Mouse (Mus musculus) c-Kit-positive CD71-positive TER-119-negative erythroid progenitor cells, embryonic 14.5 days (primary cell): ENCODE data around the gene H2-Ke6.
"Not testable (repeated sequence)": the region's sequence is repeated elsewhere in the genome, so short reads cannot be mapped to it uniquely, and the experiment has no call there.

Source experiments
- DNase-seq: peaks from one replicate; pipeline ENCODE4 v3.0.0-alpha.2; 2013; ENCODE audit warnings: low read depth

The H2-Ke6 gene

DNA sequence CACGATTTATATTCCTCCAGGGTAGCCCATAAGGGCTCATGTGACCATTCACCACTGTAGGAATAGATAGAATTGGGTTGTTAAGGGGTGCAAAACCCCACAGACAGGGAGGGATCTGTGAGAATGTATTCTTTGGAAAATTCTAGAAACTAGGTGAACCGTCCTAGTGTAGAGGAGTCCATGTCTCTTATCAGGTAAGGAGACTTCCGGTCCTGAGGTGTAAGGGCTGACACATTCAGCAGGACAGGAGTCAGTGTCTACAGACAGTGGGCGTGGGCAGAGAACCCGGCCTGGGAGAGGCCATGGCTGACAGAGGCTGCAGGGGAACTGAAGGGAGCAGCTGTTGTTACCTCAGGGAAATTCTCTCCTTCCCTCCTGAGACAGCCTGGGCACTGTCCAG lies 29.2 kb downstream of the H2-Ke6 start:
- not testable (repeated sequence) for DNase-seq

- DNase-seq: not testable (repeated sequence)
These were observed 30.8 kb downstream of the H2-Ke6 start for GRCm38 (mm10) chr17:33997025-33997424.

DNA sequence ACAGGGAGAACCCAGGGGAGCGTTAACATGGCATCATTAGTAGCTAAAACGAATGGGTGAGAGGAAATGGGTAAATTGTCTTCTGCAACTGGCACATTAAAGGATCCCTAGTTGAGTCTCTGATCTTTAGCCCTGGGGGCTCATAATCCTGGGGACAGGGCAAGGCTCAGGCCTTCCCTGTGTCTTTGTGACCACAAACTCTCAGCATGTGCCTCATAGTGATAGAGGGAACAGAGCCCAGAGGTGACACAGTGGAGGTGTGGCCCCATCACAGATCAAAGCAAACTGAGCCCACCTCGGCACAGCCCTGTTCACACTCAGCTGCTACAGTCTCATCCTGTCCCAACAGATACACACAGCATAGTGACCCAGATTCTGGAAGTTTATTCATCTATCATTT lies 32.2 kb downstream of the H2-Ke6 start:
- DNase-seq: no peak

DNA sequence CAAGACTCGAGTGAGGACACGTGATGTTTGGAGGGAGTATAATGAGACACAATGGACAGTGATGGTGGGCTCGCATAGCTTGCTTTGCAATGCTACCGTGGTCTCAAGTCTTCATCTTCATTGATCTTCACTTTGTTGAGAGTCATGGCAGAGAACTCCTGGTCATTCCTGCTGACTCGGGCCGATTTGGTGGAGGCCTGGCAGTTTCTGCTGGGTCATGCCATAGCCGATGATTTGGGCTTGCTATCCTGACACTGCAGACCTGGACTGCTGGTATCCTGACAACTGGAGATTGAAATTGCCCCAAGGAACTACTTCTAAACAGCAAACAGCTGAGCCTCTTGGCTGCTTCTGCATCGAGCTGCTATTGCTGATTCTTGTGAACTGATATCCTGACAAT lies 32.9 kb downstream of the H2-Ke6 start:
- no peak for DNase-seq

- peak; percentile 79 for DNase-seq
These were observed 35.8 kb downstream of the H2-Ke6 start for GRCm38 (mm10) chr17:33991788-33992664.

- DNase-seq: not testable (repeated sequence)
These were observed 45.7 kb downstream of the H2-Ke6 start for GRCm38 (mm10) chr17:33982136-33982535.

- not testable (repeated sequence) for DNase-seq
These were observed 46.5 kb downstream of the H2-Ke6 start for GRCm38 (mm10) chr17:33981192-33981909.

DNA sequence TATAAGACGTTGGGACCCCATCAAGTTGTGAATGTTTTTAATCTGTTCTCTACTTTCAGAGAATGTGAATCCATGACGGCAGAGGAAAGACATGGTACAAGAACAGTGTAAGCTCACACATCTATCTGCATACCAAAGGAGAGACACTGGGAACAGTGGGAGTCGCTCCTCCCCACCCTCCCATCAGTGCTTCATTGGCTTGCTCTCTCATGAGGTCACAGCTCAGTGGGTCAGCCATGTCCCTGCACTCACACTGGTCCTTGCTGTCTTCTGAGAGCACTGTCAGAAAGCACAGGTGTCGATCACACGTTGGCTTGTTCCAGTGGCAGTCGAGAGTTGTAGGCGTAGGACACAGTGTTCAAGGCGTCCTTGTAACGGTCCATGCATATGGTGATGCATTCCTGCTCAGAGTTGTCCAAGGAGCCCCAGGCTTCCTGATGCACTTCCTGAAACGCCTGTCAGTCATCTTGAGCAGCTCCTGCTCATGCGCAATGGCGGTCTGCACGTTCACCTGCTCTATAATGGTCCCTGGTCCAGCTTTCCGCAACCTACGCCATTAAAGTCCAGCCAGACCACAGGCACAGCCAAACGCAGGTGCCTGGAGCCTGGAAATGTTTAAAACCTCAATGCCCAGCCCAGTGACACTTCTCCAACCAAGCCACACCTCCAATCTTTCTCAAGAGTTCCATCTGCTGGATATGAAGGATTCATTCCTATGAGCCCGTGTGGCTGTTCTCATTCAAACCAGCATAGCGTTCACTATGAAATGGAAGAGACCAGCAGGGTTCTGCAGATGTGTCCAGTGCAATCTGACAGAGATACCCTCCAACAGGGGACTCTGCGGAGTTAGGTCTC lies 47.5 kb downstream of the H2-Ke6 start:
- DNase-seq: no peak

GRCm38 (mm10) chr17:33979512-33980050 lies 48.3 kb downstream of the H2-Ke6 start:
- DNase-seq: no peak

DNA sequence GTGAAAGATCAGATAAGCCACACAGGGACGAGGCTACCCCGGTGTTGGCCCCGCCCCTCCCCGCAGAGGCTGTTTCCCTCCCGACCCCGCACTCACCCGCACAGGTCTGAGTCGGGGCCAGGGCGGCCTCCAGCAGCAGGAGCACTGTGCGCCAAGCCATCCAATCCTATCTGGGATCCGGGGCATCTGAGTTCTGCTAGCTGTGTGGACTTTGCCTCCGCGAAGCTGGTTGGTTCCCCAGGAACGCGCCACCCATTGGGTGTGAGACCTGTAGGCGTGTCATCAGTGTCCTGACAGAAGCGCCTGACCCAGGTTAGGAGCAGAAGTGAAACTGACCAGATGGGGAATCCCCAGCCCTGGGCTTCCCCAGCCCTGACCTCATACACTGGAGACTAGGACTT lies 49.2 kb downstream of the H2-Ke6 start:
- DNase-seq: no peak

GRCm38 (mm10) chr17:33977861-33978557 lies 49.9 kb downstream of the H2-Ke6 start:
- no peak for DNase-seq
